Mouse (Mus musculus): ENCODE measurements around the gene Wdr25. TPM values are rescaled to one million over a fixed set of nuclear protein-coding genes. Genes with fewer than 3 reads are reported as not detected.

Wdr25 gene
- total RNA-seq, 2 experiments from 2014 or later = 4.2 to 5.2 TPM

- DNase-seq = no peak
Observed at GRCm38 (mm10) chr12:108937506-108937905, 44.1 kb downstream of the Wdr25 start.

- DNase-seq = no peak
Observed at GRCm38 (mm10) chr12:108938844-108939243, 45.4 kb downstream of the Wdr25 start.

GRCm38 (mm10) chr12:108939317-108939716 lies 45.9 kb downstream of the Wdr25 start:
- no peak for DNase-seq

- DNase-seq = no peak
Observed at GRCm38 (mm10) chr12:108940255-108940654, 46.8 kb downstream of the Wdr25 start.

GRCm38 (mm10) chr12:108941282-108941681 lies 47.9 kb downstream of the Wdr25 start:
- no peak for DNase-seq

- DNase-seq = no peak
Observed at GRCm38 (mm10) chr12:108942203-108942923, 48.9 kb downstream of the Wdr25 start.

GRCm38 (mm10) chr12:108953011-108953550 lies 59.6 kb downstream of the Wdr25 start:
- DNase-seq = no peak

GRCm38 (mm10) chr12:108953838-108954237 lies 60.4 kb downstream of the Wdr25 start:
- peak; percentile 54 for DNase-seq

- no peak for DNase-seq
Observed at GRCm38 (mm10) chr12:108954456-108954855, 61.0 kb downstream of the Wdr25 start.

GRCm38 (mm10) chr12:108958483-108958882 lies 65.1 kb downstream of the Wdr25 start:
- no peak for DNase-seq

GRCm38 (mm10) chr12:108958991-108959638 lies 65.7 kb downstream of the Wdr25 start:
- no peak for DNase-seq

GRCm38 (mm10) chr12:108959639-108960219 lies 66.3 kb downstream of the Wdr25 start:
- no peak for DNase-seq

- peak; percentile 88 for DNase-seq
Observed at GRCm38 (mm10) chr12:108960225-108960624, 66.8 kb downstream of the Wdr25 start.

GRCm38 (mm10) chr12:108967631-108968030 lies 74.2 kb downstream of the Wdr25 start:
- no peak for DNase-seq

GRCm38 (mm10) chr12:108968031-108968430 lies 74.6 kb downstream of the Wdr25 start:
- no peak for DNase-seq

- DNase-seq = no peak
Observed at GRCm38 (mm10) chr12:108971446-108971845, 78.0 kb downstream of the Wdr25 start.

GRCm38 (mm10) chr12:108972234-108972633 lies 78.8 kb downstream of the Wdr25 start:
- no peak for DNase-seq

GRCm38 (mm10) chr12:108979977-108980376 lies 86.5 kb downstream of the Wdr25 start:
- no peak for DNase-seq

GRCm38 (mm10) chr12:108981941-108982683 lies 88.7 kb downstream of the Wdr25 start:
- no peak for DNase-seq

- DNase-seq = no peak
Observed at GRCm38 (mm10) chr12:108982684-108982960, 89.2 kb downstream of the Wdr25 start.

GRCm38 (mm10) chr12:108983496-108983895 lies 90.1 kb downstream of the Wdr25 start:
- DNase-seq = no peak

- no peak for DNase-seq
Observed at GRCm38 (mm10) chr12:108984471-108984870, 91.0 kb downstream of the Wdr25 start.

GRCm38 (mm10) chr12:108985025-108985424 lies 91.6 kb downstream of the Wdr25 start:
- no peak for DNase-seq

Measured in heart, postnatal 4 days (tissue).